Mouse (Mus musculus) embryo, embryonic 11 days (tissue): Measurements from ENCODE around the gene Pam16.
A peak's percentile ranks its signal among the peaks of the same experiment; 100 is the strongest.

Experiments used
- DNase-seq: peaks from one replicate; pipeline ENCODE4 v3.0.0-alpha.2; 2015

Pam16 gene

GRCm38 (mm10) chr16:4624481-4625110, at the start of gene Pam16:
Gene Pam16, minus strand, starts transcription at chr16:4624988.
- DNase-seq, result peak; percentile 97

DNA sequence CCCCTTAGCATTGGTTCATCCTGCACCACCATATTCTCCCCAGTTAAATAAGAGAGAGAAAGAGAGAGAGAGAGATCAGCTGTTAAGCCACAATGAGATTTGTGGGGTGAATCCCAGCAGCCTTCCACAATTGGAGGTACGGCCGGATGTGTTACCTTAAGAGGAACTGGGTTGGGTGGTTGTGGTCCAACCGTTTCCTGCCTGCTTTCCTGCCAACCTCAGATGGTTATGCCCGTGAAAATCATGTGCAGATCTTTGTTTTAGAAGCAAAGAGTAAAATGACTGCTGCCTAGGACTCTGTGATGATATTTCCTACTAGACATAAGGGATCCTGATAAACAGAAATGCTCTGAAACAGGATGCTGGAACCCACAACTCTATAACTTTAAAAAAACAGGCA, 49.3 kb upstream of the Pam16 start:
- no peak for DNase-seq

GRCm38 (mm10) chr16:4670317-4670716, 45.5 kb upstream of the Pam16 start:
- DNase-seq, result no peak

DNA sequence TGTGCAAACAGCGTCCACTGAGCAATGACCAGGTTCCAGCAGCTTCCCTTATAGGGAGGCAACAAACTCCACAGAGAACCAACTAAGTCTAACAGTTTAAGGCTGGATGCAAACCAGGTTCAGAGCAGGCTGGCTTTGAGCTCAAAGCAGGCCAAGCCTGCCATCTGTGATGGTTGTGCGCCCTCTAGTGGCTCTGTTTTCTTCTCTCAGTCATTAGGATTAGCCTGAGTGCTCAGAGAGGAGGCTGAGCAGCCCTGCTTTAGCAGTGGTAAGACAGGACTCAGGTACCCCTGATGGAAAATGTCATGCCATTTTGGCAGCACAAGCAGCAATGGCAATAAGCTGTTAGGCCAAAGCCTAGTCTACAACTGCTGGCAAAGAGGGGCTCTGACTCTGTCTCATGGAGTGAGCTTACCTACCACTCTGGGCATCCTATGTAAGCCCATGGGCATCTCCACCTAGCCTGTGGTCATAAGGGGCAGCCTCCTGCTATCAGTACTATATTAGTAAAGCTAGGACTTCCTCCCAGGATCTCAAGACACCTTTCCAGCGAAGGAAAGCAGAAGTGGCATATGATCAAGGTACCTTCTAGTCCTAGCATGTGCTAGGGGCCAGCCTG, 42.5 kb upstream of the Pam16 start:
- peak; percentile 94 for DNase-seq

DNA sequence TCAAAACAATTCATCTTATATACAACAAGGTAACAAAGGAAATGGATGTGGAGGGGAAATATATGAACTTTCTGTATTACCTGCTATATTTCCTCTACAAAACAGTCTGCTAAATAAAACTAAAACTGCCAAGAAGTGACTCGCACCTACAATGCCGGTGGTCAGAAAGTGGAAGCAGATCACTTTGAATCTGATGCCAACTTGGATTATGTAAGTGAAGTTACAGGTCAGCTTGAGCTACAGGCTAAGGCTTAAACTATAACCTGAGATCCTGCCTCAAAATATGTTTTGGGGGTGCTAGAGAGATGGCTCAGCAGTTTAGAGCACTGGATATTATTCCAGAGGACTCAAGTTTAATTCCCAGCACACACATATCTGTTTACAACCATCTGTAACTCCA, 40.9 kb upstream of the Pam16 start:
- DNase-seq, result no peak

- no peak for DNase-seq
Observed at GRCm38 (mm10) chr16:4663806-4664205, 39.0 kb upstream of the Pam16 start.

DNA sequence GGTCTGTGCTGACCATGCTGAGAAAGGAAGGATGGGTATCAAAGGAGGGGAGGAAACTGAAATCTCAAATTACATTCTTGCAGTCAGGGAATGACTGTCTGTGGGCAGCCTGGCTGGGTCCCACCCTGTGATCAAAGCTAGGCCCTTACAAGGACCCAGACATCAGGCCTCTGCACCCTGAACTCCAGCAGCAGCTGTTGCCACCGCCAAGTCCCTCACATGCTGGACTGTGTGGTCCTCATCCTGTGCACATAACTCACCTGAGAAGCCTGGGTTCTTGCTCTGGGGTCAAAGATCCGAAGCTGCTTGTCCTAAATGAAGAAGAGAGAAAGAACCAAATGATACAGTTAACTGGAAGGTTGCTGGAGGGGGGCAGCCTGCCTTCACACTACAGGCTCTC, 36.8 kb upstream of the Pam16 start:
- no peak for DNase-seq

DNA sequence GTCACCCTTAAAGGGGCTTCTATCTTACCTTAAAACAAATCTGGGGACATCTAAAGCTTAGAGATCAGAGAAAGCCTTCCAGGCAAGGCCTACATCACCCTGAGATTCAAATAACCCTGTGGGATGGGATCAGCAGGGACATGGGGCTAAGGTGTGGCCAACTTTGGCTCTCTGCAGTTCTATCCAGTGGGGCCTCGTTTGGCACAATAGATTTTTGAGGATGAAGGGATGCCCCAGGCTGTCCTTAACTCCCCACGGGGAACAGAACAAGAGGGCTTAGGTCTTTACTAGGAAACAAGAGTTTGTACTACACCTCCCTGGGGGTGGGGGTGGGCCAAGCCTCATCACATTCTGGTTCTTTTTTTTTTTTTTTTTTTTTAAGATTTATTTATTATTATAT, 34.5 kb upstream of the Pam16 start:
- no peak for DNase-seq

DNA sequence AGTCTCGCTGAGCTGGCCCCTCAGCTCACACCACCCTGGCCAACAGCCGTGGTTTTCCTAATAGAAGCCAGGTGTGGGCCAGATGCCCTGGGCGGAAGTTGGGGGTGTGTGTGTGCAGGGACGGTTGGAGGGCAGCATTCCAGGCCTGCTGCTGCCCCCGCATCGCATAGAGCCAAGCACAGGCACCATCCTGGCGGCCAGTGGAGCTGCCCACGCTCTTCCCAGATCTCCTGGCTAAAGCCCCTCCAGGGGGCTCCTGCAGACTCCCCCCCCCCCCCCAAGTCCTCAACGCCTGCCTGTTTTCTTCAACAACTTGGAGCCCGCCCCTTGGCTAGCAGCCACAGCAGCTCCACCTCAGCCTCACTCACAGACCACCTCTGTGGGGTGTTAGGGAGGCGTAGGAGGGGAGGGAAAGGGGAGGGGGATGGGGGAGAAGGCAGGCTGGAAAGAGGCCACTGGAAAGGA, 34.0 kb upstream of the Pam16 start:
- peak; percentile 88 for DNase-seq

DNA sequence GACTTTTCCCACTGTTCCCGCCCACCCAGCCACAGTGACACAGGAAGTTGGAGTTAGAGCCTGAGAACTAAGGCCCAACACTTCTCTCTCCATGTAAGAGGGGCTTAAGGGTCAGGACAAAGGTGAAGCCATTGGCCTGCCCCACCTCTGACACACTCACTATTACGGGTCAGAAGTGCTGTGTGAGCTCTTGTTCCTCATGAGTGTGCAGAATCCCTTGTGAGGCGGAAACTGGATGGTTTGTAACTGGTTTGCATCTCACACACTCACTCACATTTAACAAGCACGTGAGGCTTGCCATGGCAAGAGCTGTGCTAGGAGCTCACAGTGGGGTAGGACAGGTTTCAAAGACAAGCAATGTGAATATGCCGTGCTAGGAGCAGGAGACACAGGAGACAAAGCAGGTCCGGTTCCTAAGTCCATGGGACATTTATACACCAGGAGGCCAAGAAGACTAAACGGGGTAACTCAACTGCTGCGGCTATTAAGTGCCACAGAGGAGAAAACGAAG, 31.8 kb upstream of the Pam16 start:
- DNase-seq, result no peak

GRCm38 (mm10) chr16:4655764-4656570, 31.2 kb upstream of the Pam16 start:
- DNase-seq, result no peak

DNA sequence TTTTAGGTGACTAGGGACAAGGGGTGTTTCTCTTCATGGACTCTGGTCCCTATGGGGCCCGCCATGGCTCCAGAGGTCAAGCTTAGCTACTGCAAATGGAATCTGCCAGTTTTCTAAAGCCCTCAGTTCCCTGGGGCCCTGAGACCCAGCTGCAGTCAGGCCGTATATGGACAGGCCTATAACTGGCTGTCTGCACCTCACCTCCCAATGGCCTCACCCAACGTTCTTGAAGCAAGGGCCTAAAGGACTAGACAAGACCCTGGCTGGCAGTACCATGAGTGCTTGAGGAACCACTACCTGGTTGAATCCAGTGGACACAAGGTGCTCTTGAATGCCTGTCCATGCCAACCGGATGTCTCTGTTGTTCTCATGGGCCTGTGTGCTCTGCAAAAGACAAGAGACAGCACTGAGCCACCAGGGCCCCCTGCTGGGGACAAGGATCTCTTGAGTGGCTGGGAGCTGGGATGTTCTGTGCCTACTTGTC, 30.5 kb upstream of the Pam16 start:
- no peak for DNase-seq

DNA sequence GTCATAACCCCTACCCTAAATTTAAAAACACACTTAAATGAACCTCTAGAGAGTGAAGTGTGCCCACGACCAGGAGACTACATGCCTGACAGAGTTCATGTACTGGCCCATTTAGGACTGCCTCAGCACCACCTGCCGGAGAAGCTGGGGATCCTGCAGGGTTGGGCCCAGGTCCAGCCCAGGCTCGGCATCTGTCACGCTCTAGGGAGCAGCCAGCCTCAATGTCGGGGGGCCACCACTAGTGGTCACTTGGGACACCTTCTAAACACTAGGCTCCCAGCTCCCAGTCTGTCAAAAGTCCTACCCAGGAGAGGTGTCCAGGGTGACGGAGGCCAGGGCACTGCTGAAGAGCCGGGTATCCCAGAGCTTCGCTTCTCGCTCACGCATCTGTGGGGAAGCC, 29.9 kb upstream of the Pam16 start:
- no peak for DNase-seq

DNA sequence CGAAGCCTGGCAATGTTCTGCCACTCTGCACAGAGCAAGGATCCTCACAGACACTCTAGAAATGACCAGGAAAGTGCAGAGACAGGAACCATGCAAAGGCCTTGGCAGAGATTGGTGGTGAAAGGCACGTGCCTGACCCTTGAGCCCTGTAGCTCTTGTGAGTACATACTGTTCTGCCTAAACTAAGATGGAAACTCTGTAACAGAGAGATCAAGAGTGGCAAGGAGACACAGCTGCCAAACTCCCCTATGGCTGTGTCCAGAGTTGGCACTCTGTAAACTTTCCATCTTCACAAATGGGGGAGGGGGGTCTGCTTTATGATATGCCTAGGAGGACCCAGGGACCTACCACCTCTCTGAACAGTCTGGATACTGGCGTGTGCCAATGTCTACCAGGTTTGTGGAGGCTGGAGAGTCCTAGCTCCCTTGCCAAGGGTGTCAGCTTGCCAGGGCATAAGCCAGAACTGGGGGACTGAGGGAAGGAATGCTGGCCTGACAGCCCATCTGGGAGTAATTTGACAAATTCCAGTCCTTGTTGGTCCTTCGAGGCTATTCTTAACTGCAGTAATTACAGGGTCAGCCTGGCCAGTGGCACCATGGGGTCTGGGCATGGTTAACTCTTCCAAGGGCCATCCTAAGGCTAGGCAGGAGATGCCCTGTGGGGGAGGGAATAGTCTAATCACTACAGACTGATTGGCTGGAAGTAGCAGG, 28.1 kb upstream of the Pam16 start:
- DNase-seq, result no peak

- DNase-seq, result peak; percentile 81
Observed at GRCm38 (mm10) chr16:4651624-4652023, 26.8 kb upstream of the Pam16 start.

- DNase-seq, result no peak
Observed at GRCm38 (mm10) chr16:4651081-4651480, 26.3 kb upstream of the Pam16 start.

DNA sequence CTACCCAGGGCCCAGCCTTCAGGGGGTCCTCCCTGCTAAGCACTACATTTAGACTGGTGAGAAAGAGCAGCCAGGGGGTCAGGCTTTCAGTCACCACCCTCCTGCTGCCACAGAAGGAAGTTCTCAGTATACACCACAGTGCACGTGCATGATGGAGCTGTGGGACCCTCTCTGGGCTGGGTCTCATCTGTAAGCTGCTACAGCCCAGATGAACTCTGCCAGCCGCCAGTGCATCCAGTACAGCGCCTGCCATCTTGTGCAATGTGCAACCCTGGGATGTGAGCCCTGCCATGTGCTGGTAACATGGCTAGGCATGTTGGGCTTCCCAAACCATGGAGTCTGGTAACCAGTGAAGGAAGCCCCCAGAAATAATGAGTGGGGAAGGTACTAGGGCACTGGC, 25.4 kb upstream of the Pam16 start:
- DNase-seq, result no peak

DNA sequence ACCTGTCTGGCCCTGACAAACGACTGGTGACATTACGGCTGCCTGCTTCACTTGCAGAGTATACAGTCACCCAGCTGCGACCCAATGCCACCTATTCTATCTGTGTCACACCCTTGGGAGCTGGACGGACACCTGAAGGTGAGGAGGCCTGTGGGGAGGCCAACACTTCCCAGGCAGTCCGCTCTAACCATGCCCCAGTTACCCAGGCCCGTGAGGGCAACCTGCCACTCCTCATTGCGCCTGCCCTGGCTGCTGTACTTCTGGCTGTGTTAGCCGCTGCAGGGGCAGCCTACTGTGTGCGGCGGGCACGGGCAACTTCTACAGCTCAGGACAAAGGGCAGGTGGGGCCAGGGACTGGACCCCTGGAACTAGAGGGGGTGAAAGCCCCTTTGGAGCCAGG, 24.9 kb upstream of the Pam16 start:
- no peak for DNase-seq

- DNase-seq, result no peak
Observed at GRCm38 (mm10) chr16:4649211-4649610, 24.4 kb upstream of the Pam16 start.

GRCm38 (mm10) chr16:4648416-4649023, 23.7 kb upstream of the Pam16 start:
- no peak for DNase-seq

- no peak for DNase-seq
Observed at GRCm38 (mm10) chr16:4647651-4648141, 22.9 kb upstream of the Pam16 start.

DNA sequence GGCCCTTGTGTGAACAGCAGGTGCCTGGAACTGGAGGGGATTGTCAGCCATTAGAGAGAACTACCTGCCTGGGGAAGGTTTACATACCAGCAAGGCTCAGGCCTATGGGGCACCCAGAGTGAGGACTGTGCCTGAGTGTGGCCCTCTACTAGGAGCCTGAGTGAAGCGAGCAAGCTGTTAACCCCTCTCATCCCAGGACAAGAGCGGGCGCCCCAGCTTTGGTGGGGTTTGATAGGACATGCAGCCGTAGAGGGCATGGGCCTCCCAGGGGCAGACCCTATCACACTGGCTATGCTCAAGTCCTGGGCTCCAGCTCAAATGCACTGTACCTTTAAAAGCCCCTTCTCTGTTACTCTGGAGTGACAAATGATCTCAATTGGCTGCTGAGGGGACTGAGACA, 22.0 kb upstream of the Pam16 start:
- no peak for DNase-seq
